Mouse (Mus musculus) monocyte, adult 5-6 weeks (primary cell): Measurements from ENCODE around the gene Magea1. TPM values are rescaled to one million over a fixed set of nuclear protein-coding genes. Genes with fewer than 3 reads are reported as not detected.
"Not testable (repeated sequence)": the region's sequence is repeated elsewhere in the genome, so short reads cannot be mapped to it uniquely, and the experiment has no call there.

Source experiments
- ATAC-seq: fragments of 153-309, 156-312 bp; replicated peaks from 2 replicates; pipeline ENCODE4 v1.8.0; 2017; ENCODE audit warnings: mild to moderate bottlenecking; ENCODE audit not compliant: low TSS enrichment, insufficient number of reproducible peaks, severe bottlenecking, poor library complexity, low FRiP score
- total RNA-seq: library from RNA; stranded (forward); fragments of 200-1000, 200-491, 200-594 nt; gene quantifications from 3 replicates; pipeline ENCODE4 v1.2.3, GENCODE M21; 2017

Gene Magea1
- total RNA-seq: not detected in 3 replicates

- ATAC-seq: not testable (repeated sequence)
These were observed at the start of gene Magea1 for GRCm38 (mm10) chrX:155089693-155090092. Gene Magea1, minus strand, starts transcription at chrX:155089793.

DNA sequence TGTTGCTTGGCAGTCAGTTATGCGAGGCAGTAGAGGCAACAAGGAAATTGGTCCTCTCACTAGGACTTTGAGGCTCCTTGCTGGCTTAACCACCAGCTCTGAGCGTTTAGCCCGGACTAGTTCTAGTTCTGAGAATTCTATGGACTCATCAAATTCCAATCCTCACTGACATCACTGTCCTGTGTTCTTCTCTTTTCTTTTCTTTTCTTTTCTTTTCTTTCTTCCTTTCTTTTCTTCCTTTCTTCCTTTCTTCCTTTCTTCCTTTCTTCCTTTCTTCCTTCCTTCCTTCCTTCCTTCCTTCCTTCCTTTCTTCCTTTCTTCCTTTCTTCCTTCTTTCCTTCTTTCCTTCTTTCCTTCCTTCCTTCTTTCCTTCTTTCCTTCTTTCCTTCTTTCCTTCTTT is 38.7 kb upstream of the Magea1 start, which contains the start of gene Cldn34b2:
Cldn34b2 (minus strand) TSS at position 101 of the 400 bp plus-strand sequence.
- ATAC-seq: not testable (repeated sequence)

GRCm38 (mm10) chrX:155098024-155098423 is 8.4 kb upstream of the Magea1 start:
- no peak for ATAC-seq

DNA sequence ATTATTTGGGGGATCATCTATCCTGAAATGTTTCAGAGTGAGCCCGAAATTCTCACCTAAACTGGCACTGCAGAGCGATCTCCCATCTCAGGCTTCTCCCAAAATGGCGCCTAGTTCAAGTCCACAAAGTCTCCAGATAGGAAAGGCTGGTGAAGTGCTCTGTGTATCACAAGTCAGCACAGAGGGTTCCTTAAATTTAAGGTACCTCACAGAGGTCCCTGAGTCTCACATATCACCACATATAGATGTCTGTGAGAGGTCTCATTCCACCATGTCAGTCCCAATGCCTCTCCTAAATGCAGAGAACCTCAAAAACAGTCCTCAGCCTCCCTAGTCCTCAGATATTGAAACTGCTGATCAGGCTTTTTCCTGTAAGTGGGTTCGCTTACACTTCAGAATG is 4.0 kb upstream of the Magea1 start, which contains the start of gene Magea2:
Magea2 (minus strand) TSS at position 101 of the 400 bp plus-strand sequence.
- not testable (repeated sequence) for ATAC-seq

DNA sequence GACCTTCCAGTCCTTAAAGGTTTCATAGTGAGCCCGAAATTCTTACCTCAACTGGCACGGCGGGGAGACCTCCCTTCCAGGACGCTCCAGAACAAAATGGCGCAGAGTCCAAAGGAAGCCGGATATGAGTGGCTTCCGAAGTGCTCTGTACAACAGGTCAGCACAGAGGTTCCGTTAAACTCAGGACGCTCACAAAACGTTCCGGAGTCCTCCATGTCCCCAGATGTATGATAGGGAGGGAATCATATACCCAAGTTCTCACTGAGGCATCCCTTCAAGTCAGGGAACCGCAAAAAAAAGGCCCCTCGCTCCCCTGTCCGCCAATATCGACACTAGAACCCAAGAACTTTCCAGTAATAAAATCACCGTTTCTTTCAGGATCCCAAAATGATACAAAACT is 26.5 kb downstream of the Magea1 start, which contains the start of gene Magea5:
Magea5 (minus strand) TSS at position 101 of the 400 bp plus-strand sequence.
- ATAC-seq: not testable (repeated sequence)

Other genes starting within 250 kb of the Magea1 start
- gene Cldn34b1, start 199.5 kb downstream of the Magea1 start, total RNA-seq: not detected in 3 replicates
- gene Magea6, start 153.8 kb downstream of the Magea1 start, total RNA-seq: not detected in 3 replicates
- not detected in 3 replicates for gene Magea3, start 140.3 kb downstream of the Magea1 start, total RNA-seq
- not detected in 3 replicates for gene Magea8, start 93.9 kb downstream of the Magea1 start, total RNA-seq
- gene Magea5, start 26.6 kb downstream of the Magea1 start, total RNA-seq: not detected in 3 replicates
- not detected in 3 replicates for gene Magea2, start 3.9 kb upstream of the Magea1 start, total RNA-seq
- not detected in 3 replicates for gene Cldn34b2, start 38.6 kb upstream of the Magea1 start, total RNA-seq
- 2,269 to 2,897 TPM (median 2,355 TPM) in 3 replicates for gene Sat1, start 126.7 kb upstream of the Magea1 start, total RNA-seq
- gene Acot9, start 172.7 kb upstream of the Magea1 start, total RNA-seq: 93.2 to 185 TPM (median 176 TPM) in 3 replicates